Mouse (Mus musculus) heart, embryonic 15.5 days (tissue): Measurements from ENCODE around the gene Sost. TPM values are rescaled to one million over a fixed set of nuclear protein-coding genes. Genes with fewer than 3 reads are reported as not detected.
A peak's percentile ranks its signal among the peaks of the same experiment; 100 is the strongest.

Source experiments
- ATAC-seq: fragments of 200-750 bp; cut with Nextera tagmentation; replicated peaks from 2 replicates; pipeline ENCODE4 v1.8.0; 2017; ENCODE audit warnings: low read depth, moderate TSS enrichment; ENCODE audit not compliant: insufficient number of reproducible peaks, insufficient read depth, low FRiP score
- H3K27ac ChIP-seq: fragments of 300-500 bp; sonication (generic); 2 replicates; pipeline ENCODE4 v1.5.1; 2015; ENCODE audit warnings: mild to moderate bottlenecking, inconsistent platforms
- H3K27me3 ChIP-seq: fragments of 300-500 bp; sonication (generic); 2 replicates; pipeline ENCODE4 v1.6.1; 2015; ENCODE audit warnings: inconsistent platforms
- H3K36me3 ChIP-seq: fragments of 300-500 bp; sonication (generic); 2 replicates; pipeline ENCODE4 v1.6.1; 2015; ENCODE audit warnings: mild to moderate bottlenecking, inconsistent platforms
- H3K4me1 ChIP-seq: fragments of 300-500 bp; sonication (generic); replicated peaks from 2 replicates; pipeline ENCODE4 v1.6.1; 2015; ENCODE audit warnings: inconsistent platforms
- H3K4me2 ChIP-seq: fragments of 300-500 bp; sonication (generic); 2 replicates; pipeline ENCODE4 v1.6.1; 2015; ENCODE audit warnings: inconsistent platforms, mild to moderate bottlenecking, moderate library complexity
- H3K4me3 ChIP-seq: fragments of 300-500 bp; sonication (generic); 2 replicates; pipeline ENCODE4 v1.5.1; 2015; ENCODE audit warnings: mild to moderate bottlenecking, inconsistent platforms
- H3K9ac ChIP-seq: fragments of 300-500 bp; sonication (generic); 2 replicates; pipeline ENCODE4 v1.6.1; 2015; ENCODE audit warnings: mild to moderate bottlenecking, inconsistent platforms
- H3K9me3 ChIP-seq: fragments of 300-500 bp; sonication (generic); replicated peaks from 2 replicates; pipeline ENCODE4 v1.6.1; 2016; ENCODE audit warnings: inconsistent platforms
- WGBS: fragments of 180-500 bp; shearing (Covaris S2); methylation state at CpG from one replicate; pipeline ENCODE4 v1.1.7; 2015; ENCODE audit warnings: mixed read lengths; 5-methylcytosine and 5-hydroxymethylcytosine counted together
- polyA plus RNA-seq: library from polyadenylated mRNA; unstranded; fragments of >200 nt; fragmentation: Nextera tagmentation; extraction: Ambion mirVana; gene quantifications from 2 replicates; pipeline ENCODE4 v1.2.1, GENCODE M21; 2015

The Sost gene
- polyA plus RNA-seq, 1 experiment from 2014 or later, result 4.4 TPM

DNA sequence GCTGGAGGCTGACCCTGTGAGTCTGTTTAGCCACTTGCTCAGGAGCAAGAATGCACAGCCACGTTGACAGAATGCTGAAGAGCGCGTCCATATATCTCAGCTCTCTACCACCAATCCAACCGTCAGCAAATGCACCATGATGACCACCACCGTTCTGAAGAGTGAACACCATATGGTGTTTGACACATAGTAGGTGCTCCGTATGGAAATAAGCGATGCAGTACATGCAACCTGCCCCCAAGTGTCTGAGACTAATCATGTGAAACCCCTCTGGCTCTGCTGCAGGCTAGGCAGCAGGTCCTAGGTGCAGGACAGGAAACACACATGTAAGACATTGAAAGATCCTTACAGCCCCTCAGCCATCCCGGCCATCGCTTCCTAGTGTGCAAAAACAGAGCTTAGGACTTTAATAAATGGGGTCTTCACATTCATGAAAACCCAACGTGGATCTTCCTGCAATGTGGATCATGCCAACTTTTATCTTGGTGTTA, 16.7 kb upstream of the Sost start:
- Histone ChIP-seq H3K9me3 (no peaks in the 10 kb centered on the region), H3K9ac (peak overlapping the region; percentile 35), H3K4me1 (peaks cover 34% of the 10 kb centered on the region), H3K27me3 (no peaks in the 10 kb centered on the region), H3K4me2 (peak overlapping the region; percentile 88), H3K27ac (peak overlapping the region; percentile 93), H3K4me3 (peak overlapping the region; percentile 61), H3K36me3 (peaks cover 20% of the 10 kb centered on the region; the same call in 1 of the 2 replicates)
- ATAC-seq, result no peak
- WGBS, result 49% methylated on average over 10 of the region's 10 CpGs

DNA sequence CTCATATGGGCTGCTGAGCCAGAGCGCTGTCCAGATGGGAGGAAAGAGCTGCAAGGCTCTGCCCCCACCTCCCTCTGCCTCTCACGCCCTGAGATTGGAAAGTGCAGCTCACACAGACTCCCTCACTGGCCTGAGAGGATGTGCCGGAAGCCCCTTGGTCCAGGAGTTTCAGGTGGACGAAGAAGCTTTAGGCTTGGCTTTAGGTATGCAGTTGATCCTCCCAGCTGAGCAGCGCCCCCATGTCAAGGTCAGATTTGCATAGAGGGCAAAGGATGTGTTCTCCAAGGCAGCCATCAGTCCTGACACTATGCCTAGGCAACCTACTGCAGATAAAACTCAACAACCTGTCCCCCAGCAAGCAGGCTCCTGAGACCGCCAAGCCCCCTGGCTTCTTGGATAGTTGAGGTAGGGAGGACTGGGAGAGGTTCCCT, 16.2 kb upstream of the Sost start:
- ATAC-seq, result no peak
- peak overlapping the region; percentile 35 for H3K9ac ChIP-seq
- H3K4me3 ChIP-seq, result peak overlapping the region; percentile 61

DNA sequence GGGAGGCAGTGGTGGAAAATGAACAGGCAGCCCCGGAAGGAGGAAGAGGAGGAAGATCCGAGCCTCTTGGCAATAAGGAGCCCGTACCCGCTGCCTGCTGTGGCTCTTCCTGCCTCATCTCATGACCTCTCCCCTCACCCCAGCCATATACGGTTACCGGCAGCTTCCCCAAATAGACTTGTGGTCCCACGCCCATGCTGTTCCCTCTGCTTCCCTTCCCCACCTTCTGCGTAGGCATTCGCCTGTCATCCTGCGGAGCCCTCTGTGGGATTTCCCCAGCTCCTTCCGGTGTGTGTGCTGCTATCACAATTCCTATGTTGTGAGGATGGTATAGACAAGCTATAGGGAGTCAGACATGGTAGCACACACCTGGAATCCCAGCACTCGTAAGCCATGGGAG, 15.0 kb upstream of the Sost start:
- ATAC-seq, result no peak
- 0 out of 2 replicates have a peak overlapping the region, but pooled peaks have one; percentile 1 for H3K4me3 ChIP-seq
- H3K9me3 ChIP-seq, result no peaks in the 10 kb centered on the region
- H3K27me3 ChIP-seq, result no peaks in the 10 kb centered on the region
- H3K36me3 ChIP-seq, result peaks cover 22% of the 10 kb centered on the region; the same call in 1 of the 2 replicates
- no peak overlapping the region for H3K9ac ChIP-seq
- peak overlapping the region; percentile 93 for H3K27ac ChIP-seq
- H3K4me1 ChIP-seq, result peaks cover 34% of the 10 kb centered on the region
- peak overlapping the region; percentile 88 for H3K4me2 ChIP-seq
- WGBS, result 57% methylated on average over 12 of the region's 12 CpGs

More for the DNA sequence above, 16.2 kb upstream of the Sost start:
- no peaks in the 10 kb centered on the region for H3K9me3 ChIP-seq
- H3K27ac ChIP-seq, result peak overlapping the region; percentile 93
- 45% methylated on average over 6 of the region's 6 CpGs for WGBS
- peaks cover 20% of the 10 kb centered on the region; the same call in 1 of the 2 replicates for H3K36me3 ChIP-seq
- H3K27me3 ChIP-seq, result no peaks in the 10 kb centered on the region
- peaks cover 34% of the 10 kb centered on the region for H3K4me1 ChIP-seq
- H3K4me2 ChIP-seq, result peak overlapping the region; percentile 88

DNA sequence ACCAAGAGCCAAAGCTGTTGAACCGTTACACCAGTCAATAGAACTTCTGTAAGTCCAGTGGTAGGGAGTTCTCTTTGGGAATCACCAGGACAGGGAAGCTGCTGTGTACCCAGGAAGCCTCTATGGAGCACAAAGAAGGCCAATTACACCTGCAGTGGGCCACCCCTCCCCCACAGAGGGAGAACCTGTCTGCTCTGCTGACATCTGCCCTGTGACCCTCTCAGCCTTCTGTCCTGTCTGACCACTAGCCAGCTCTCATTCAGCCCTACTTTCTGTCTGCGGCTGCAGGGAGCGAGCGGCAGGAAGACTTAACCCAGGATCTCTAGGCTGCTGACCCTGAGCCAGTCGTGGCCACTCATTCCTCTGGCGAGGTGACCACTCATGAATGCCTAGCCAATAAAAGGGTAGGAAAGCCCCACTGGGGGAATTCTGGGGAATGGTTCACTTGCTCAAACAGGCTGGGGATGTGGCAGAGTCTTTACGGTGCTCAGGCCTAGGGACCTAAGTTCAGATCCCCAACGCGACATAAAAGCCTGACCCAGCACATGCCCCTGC, 13.9 kb upstream of the Sost start:
- WGBS, result 80% methylated on average over 9 of the region's 9 CpGs
- peaks cover 29% of the 10 kb centered on the region; the same call in 1 of the 2 replicates for H3K36me3 ChIP-seq
- no peaks in the 10 kb centered on the region for H3K9me3 ChIP-seq
- no peak overlapping the region for H3K4me3 ChIP-seq
- H3K4me2 ChIP-seq, result no peak overlapping the region
- no peaks in the 10 kb centered on the region for H3K27me3 ChIP-seq
- no peak overlapping the region for H3K9ac ChIP-seq
- ATAC-seq, result no peak
- no peak overlapping the region for H3K27ac ChIP-seq
- H3K4me1 ChIP-seq, result peaks cover 29% of the 10 kb centered on the region

GRCm38 (mm10) chr11:101979140-101979539, 12.3 kb upstream of the Sost start:
- no peaks in the 10 kb centered on the region for H3K9me3 ChIP-seq
- 86% methylated on average over 5 of the region's 5 CpGs for WGBS
- H3K4me3 ChIP-seq, result no peak overlapping the region
- peaks cover 24% of the 10 kb centered on the region for H3K4me1 ChIP-seq
- ATAC-seq, result no peak
- H3K4me2 ChIP-seq, result no peak overlapping the region
- H3K36me3 ChIP-seq, result peaks cover 35% of the 10 kb centered on the region; the same call in 1 of the 2 replicates
- H3K27me3 ChIP-seq, result no peaks in the 10 kb centered on the region
- no peak overlapping the region for H3K27ac ChIP-seq
- H3K9ac ChIP-seq, result no peak overlapping the region

GRCm38 (mm10) chr11:101976949-101977348, 10.1 kb upstream of the Sost start:
- ATAC-seq, result no peak
- Histone ChIP-seq H3K27ac (no peak overlapping the region), H3K9ac (no peak overlapping the region), H3K27me3 (no peaks in the 10 kb centered on the region), H3K9me3 (no peaks in the 10 kb centered on the region), H3K4me1 (peaks cover 6% of the 10 kb centered on the region), H3K4me2 (no peak overlapping the region), H3K36me3 (peaks cover 50% of the 10 kb centered on the region; the same call in 1 of the 2 replicates), H3K4me3 (no peak overlapping the region)
- 89% methylated on average over 7 of the region's 7 CpGs for WGBS

DNA sequence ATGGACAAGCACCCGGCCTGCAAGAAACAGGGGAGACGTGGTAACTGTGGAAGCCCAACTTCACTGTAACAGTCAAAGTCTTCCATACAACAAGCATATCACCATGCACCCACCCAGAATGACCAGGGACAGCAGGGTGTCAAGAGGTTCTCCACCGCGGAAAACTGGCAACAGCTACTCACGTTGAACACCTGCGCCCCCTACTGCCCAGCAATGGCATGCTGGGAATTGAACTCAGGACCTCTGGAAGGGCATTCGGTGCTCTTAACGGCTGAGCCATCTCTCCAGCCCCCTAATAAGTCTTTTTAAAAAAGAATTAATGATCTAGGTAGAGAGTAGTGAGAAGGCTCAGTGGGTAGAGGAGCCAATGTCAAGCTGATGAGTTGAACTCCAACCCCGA, 8.1 kb upstream of the Sost start:
- Histone ChIP-seq H3K27me3 (no peaks in the 10 kb centered on the region), H3K4me2 (no peak overlapping the region), H3K27ac (no peak overlapping the region), H3K9me3 (no peaks in the 10 kb centered on the region), H3K9ac (no peak overlapping the region), H3K36me3 (peaks cover 42% of the 10 kb centered on the region; the same call in 1 of the 2 replicates), H3K4me1 (no peaks in the 10 kb centered on the region), H3K4me3 (no peak overlapping the region)
- ATAC-seq, result no peak
- 49% methylated on average over 9 of the region's 9 CpGs for WGBS

GRCm38 (mm10) chr11:101974181-101974580, 7.4 kb upstream of the Sost start:
- Histone ChIP-seq H3K36me3 (peaks cover 35% of the 10 kb centered on the region; the same call in 1 of the 2 replicates), H3K4me1 (no peaks in the 10 kb centered on the region), H3K4me2 (no peak overlapping the region), H3K27me3 (no peaks in the 10 kb centered on the region), H3K4me3 (no peak overlapping the region), H3K9me3 (no peaks in the 10 kb centered on the region), H3K9ac (no peak overlapping the region), H3K27ac (no peak overlapping the region)
- WGBS, result 62% methylated on average over 6 of the region's 6 CpGs
- no peak for ATAC-seq

- no peak overlapping the region for H3K9ac ChIP-seq
- no peak overlapping the region for H3K27ac ChIP-seq
- peaks cover 3% of the 10 kb centered on the region for H3K4me1 ChIP-seq
- H3K4me2 ChIP-seq, result no peak overlapping the region
- H3K4me3 ChIP-seq, result no peak overlapping the region
- H3K36me3 ChIP-seq, result peaks cover 30% of the 10 kb centered on the region; the same call in 1 of the 2 replicates
- H3K9me3 ChIP-seq, result no peaks in the 10 kb centered on the region
- no peak for ATAC-seq
- H3K27me3 ChIP-seq, result no peaks in the 10 kb centered on the region
- WGBS, result 84% methylated on average over 9 of the region's 9 CpGs
Observed at GRCm38 (mm10) chr11:101973496-101973895, 6.7 kb upstream of the Sost start.

- H3K4me1 ChIP-seq, result peaks cover 7% of the 10 kb centered on the region
- H3K36me3 ChIP-seq, result peaks cover 30% of the 10 kb centered on the region; the same call in 1 of the 2 replicates
- no peak overlapping the region for H3K4me2 ChIP-seq
- H3K27me3 ChIP-seq, result no peaks in the 10 kb centered on the region; the same call in 1 of the 2 replicates
- 92% methylated on average over 5 of the region's 5 CpGs for whole genome bisulfite sequencing
- H3K9ac ChIP-seq, result no peak overlapping the region
- H3K4me3 ChIP-seq, result no peak overlapping the region
- ATAC-seq, result no peak
- H3K9me3 ChIP-seq, result no peaks in the 10 kb centered on the region
- no peak overlapping the region for H3K27ac ChIP-seq
Observed at GRCm38 (mm10) chr11:101972651-101973050, 5.8 kb upstream of the Sost start.

DNA sequence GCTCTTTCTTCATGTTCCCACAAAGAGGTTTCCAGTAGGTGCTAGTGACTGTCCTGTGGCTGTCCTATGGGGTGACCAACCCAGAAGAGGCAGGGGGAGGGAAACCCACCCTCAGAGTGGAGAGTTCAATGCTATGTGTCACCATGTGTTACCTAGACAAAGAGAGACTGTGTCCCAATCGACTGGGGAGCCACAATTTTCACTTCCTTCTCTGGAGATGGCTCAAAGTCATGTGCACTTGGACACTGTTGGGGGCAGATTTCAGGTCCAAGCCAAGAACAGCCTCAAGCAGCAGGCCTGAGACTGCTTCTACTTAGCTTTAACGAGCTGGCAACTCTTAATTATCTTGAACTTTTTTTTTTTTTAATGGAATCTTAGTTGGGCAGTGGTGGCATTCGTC, 5.3 kb upstream of the Sost start:
- H3K9me3 ChIP-seq, result no peaks in the 10 kb centered on the region
- 74% methylated on average over 3 of the region's 3 CpGs for WGBS
- H3K4me3 ChIP-seq, result no peak overlapping the region
- peaks cover 11% of the 10 kb centered on the region for H3K4me1 ChIP-seq
- H3K4me2 ChIP-seq, result no peak overlapping the region
- peaks cover 30% of the 10 kb centered on the region; the same call in 1 of the 2 replicates for H3K36me3 ChIP-seq
- no peak for ATAC-seq
- no peak overlapping the region for H3K27ac ChIP-seq
- H3K27me3 ChIP-seq, result peaks cover under 1% of the 10 kb centered on the region
- H3K9ac ChIP-seq, result no peak overlapping the region

DNA sequence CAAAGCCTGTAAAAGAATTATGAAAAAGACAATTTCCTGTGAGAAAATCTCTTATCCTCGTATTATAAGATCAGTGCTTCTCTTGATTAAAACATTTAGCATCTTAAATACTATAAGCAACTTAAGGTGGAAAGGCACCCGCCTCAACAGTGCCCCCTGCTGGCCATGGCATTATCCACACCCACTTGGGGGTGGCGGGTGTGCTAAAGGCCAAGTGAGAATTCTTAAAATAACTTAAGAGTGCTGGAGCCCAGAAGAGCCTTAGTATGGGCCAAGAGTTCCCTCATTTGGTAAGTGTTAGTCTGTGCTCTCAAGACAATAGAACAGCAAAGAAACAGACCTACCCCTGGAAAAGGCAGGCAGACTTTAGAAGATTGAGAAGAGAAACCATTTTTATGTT, 4.6 kb upstream of the Sost start:
- no peak overlapping the region for H3K27ac ChIP-seq
- ATAC-seq, result no peak
- no peak overlapping the region for H3K9ac ChIP-seq
- no peak overlapping the region for H3K4me2 ChIP-seq
- 39% methylated on average over 3 of the region's 3 CpGs for WGBS
- H3K4me1 ChIP-seq, result peaks cover 16% of the 10 kb centered on the region
- peaks cover 23% of the 10 kb centered on the region; the same call in 1 of the 2 replicates for H3K36me3 ChIP-seq
- H3K9me3 ChIP-seq, result no peaks in the 10 kb centered on the region
- H3K27me3 ChIP-seq, result peaks cover 8% of the 10 kb centered on the region
- no peak overlapping the region for H3K4me3 ChIP-seq
